Comparison of ENCODE assay signal across 9 mouse cellular contexts in the genomic region with DNA sequence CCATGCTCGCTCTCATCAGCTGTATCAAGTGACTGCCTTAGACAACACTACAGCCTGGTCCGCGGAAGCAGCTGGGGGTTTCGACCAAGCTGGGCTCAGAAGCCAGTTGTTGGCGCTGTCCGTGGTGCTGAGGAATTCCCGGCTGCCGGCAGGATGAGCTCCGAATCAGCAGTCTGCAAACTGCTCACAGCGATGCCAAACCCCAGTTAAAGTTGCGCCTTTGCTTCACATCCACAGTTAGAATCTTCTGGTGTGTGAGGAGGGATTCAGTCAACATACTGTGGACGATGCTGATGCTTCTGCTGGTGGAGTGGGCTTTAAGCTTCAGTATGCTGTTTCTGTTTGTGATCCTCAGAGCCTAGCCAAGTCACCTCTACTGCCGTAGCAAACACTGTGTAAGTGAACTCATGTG. TPM values are rescaled to one million over a fixed set of nuclear protein-coding genes. Genes with fewer than 3 reads are reported as not detected.
DNase-seq lines count a peak whose midpoint lies in the region; ATAC-seq lines count a peak whose summit lies in the region.
"Had no signal": no experiment of that assay in that cellular context is flagged by ENCODE, and none has a peak within 500 bp of the region (broad histone marks: within the 10 kb centered on the region; RNA-seq: fewer than 3 reads in every experiment).

A gene (plus strand): TSS at position 61 of the 412 bp plus-strand sequence.

- no peaks in the 10 kb centered on the region for H3K27me3 ChIP-seq in kidney, embryonic 14.5 days (ENCODE audit: control insufficient read depth, insufficient read depth, low read length)
- H3K27me3 ChIP-seq in limb, embryonic 10.5 days (ENCODE audit: low read depth, poor library complexity, severe bottlenecking), result no peaks in the 10 kb centered on the region
- H3K27me3 ChIP-seq in neural tube, embryonic 12.5 days (replicated peaks), result no peaks in the 10 kb centered on the region

- no peak within 1 kb of the TSS for H3K4me2 ChIP-seq in kidney, embryonic 14.5 days (replicated peaks; ENCODE audit: low read depth, low read length)
- H3K4me2 ChIP-seq in neural tube, embryonic 12.5 days (replicated peaks), result peak within 1 kb of the TSS; percentile 52

- no peak within 1 kb of the TSS for H3K9ac ChIP-seq in kidney, embryonic 14.5 days (ENCODE audit: low read depth, low read length)
- no peak within 1 kb of the TSS; the same call in 1 of the 2 replicates for H3K9ac ChIP-seq in neural tube, embryonic 12.5 days
- H3K9ac ChIP-seq: liver, embryonic 14.5 days had no signal

- 8% methylated on average over 13 of the region's 13 CpGs for WGBS in kidney, embryonic 14.5 days
- 12% methylated on average over 13 of the region's 13 CpGs for WGBS in limb, embryonic 10.5 days
- WGBS in neural tube, embryonic 12.5 days, result 9% methylated on average over 13 of the region's 13 CpGs

- no peaks in the 10 kb centered on the region for H3K4me1 ChIP-seq in kidney, embryonic 14.5 days (ENCODE audit: control insufficient read depth, insufficient read depth, low read length)
- no peaks in the 10 kb centered on the region for H3K4me1 ChIP-seq in limb, embryonic 10.5 days
- H3K4me1 ChIP-seq in neural tube, embryonic 12.5 days, result no peaks in the 10 kb centered on the region

- intact Hi-C loops in gastrocnemius, postnatal 14 days (cut with DNase I; ENCODE audit: low total_unique reads), result no loop called here

- no peak within 1 kb of the TSS for H3K4me3 ChIP-seq in kidney, embryonic 14.5 days (ENCODE audit: low read length)
- H3K4me3 ChIP-seq in limb, embryonic 10.5 days, result no peak within 1 kb of the TSS
- peak within 1 kb of the TSS; percentile 16; the same call in 1 of the 2 replicates for H3K4me3 ChIP-seq in neural tube, embryonic 12.5 days

- no peak within 1 kb of the TSS for H3K27ac ChIP-seq in kidney, embryonic 14.5 days (ENCODE audit: low read depth, low read length)
- H3K27ac ChIP-seq in limb, embryonic 10.5 days, result no peak within 1 kb of the TSS
- no peak within 1 kb of the TSS for H3K27ac ChIP-seq in neural tube, embryonic 12.5 days
- H3K27ac ChIP-seq: liver, embryonic 14.5 days had no signal

- peak; percentile 71; the same call in 1 of the 2 replicates for ATAC-seq in kidney, embryonic 14.5 days (ENCODE audit: low FRiP score, low TSS enrichment)
- ATAC-seq in neural tube, embryonic 12.5 days (ENCODE audit: low FRiP score, low read depth), result 0 out of 2 replicates have a peak, but pooled peaks have one; percentile 63

- H3K9me3 ChIP-seq in kidney, embryonic 14.5 days (ENCODE audit: control insufficient read depth, low read length), result no peaks in the 10 kb centered on the region
- H3K9me3 ChIP-seq in limb, embryonic 10.5 days (replicated peaks), result no peaks in the 10 kb centered on the region
- H3K9me3 ChIP-seq in neural tube, embryonic 12.5 days, result no peaks in the 10 kb centered on the region

- no peaks in the 10 kb centered on the region for H3K36me3 ChIP-seq in kidney, embryonic 14.5 days (ENCODE audit: control insufficient read depth, insufficient read depth, low read length)
- H3K36me3 ChIP-seq in limb, embryonic 10.5 days, result no peaks in the 10 kb centered on the region
- H3K36me3 ChIP-seq in neural tube, embryonic 12.5 days, result no peaks in the 10 kb centered on the region

- peak; percentile 51 for DNase-seq in gastrocnemius, postnatal 14 days
- no peak for DNase-seq in gastrocnemius, adult 18-20 months (ENCODE audit: low spot score)
- peak; percentile 1 for DNase-seq in c-Kit-positive CD71-positive TER-119-negative erythroid progenitor cells, embryonic 14.5 days (ENCODE audit: low read depth)
- DNase-seq in frontal cortex, postnatal 14 days (ENCODE audit: low spot score in 2 of 2), result peak; percentile 18 to 49
- DNase-seq in limb, embryonic 10.5 days (ENCODE audit: low spot score), result peak; percentile 91
- DNase-seq in urinary bladder, adult 18-20 months (ENCODE audit: low spot score in 2 of 2), result peak; percentile 6 to 28

RNA-seq across cellular contexts. Expression of the gene that starts here (rescaled TPM):
- total RNA-seq in gastrocnemius, postnatal 14 days (2021), result not detected
- total RNA-seq in gastrocnemius, adult 18-20 months (2021), result not detected
- polyA plus RNA-seq in kidney, embryonic 14.5 days (2014; fragmentation: Nextera tagmentation; extraction: Ambion mirVana), result not detected in 2 replicates
- polyA plus RNA-seq in limb, embryonic 10.5 days (2016; fragmentation: Nextera tagmentation; extraction: Ambion mirVana), result not detected in 2 replicates
- polyA plus RNA-seq in neural tube, embryonic 12.5 days (2016; fragmentation: Nextera tagmentation; extraction: Ambion mirVana), result 2.8 TPM in 2 replicates
- polyA plus RNA-seq: liver, embryonic 14.5 days had no signal

Comparison
In these comparisons a context has a peak if more than half of its experiments do, and no peak if none do; other contexts are left out.
1. Peak in DNase-seq in gastrocnemius, postnatal 14 days; RNA of the gene not detected or under 1 TPM.
2. Peak in ATAC-seq in kidney, embryonic 14.5 days; RNA of the gene not detected or under 1 TPM.
3. Peak in DNase-seq in limb, embryonic 10.5 days; RNA of the gene not detected or under 1 TPM.